Mouse (Mus musculus) lung, postnatal 0 days (tissue): ENCODE measurements at regions not wholly inside any gene's neighbourhood (a gene's known extent, or its start where the extent isn't known, plus 50 kb on each side); places are given as distances from the start of the nearest gene placed in this dataset.

Experiments
- ATAC-seq: fragments of 200-750 bp; cut with Nextera tagmentation; 2 replicates; pipeline ENCODE4 v1.8.0; 2017; ENCODE audit warnings: moderate library complexity
- DNase-seq: peaks from one replicate; pipeline ENCODE4 v3.0.0-alpha.2; 2016; ENCODE audit warnings: low spot score
- H3K27ac ChIP-seq: fragments of 300-500 bp; sonication (generic); 2 replicates; pipeline ENCODE4 v1.5.1; 2014; ENCODE audit warnings: antibody characterized with exemption, mild to moderate bottlenecking, low read length, mixed read lengths
- H3K27me3 ChIP-seq: fragments of 300-500 bp; sonication (generic); replicated peaks from 2 replicates; pipeline ENCODE4 v1.6.1; 2014; ENCODE audit warnings: low read length, mixed read lengths; ENCODE audit not compliant: insufficient read depth
- H3K36me3 ChIP-seq: fragments of 300-500 bp; sonication (generic); 2 replicates; pipeline ENCODE4 v1.6.1; 2014; ENCODE audit warnings: low read length, mixed read lengths; ENCODE audit not compliant: insufficient read depth
- H3K4me1 ChIP-seq: fragments of 300-500 bp; sonication (generic); 2 replicates; pipeline ENCODE4 v1.6.1; 2014; ENCODE audit warnings: antibody characterized with exemption, low read depth, low read length, mixed read lengths; ENCODE audit not compliant: insufficient read depth
- H3K4me2 ChIP-seq: fragments of 300-500 bp; sonication (generic); replicated peaks from 2 replicates; pipeline ENCODE4 v1.6.1; 2014; ENCODE audit warnings: low read depth, mild to moderate bottlenecking, low read length, moderate library complexity, mixed read lengths
- H3K4me3 ChIP-seq: fragments of 300-500 bp; sonication (generic); 2 replicates; pipeline ENCODE4 v1.5.1; 2014; ENCODE audit warnings: low read depth, low read length
- H3K9ac ChIP-seq: fragments of 300-500 bp; sonication (generic); replicated peaks from 2 replicates; pipeline ENCODE4 v1.6.1; 2014; ENCODE audit warnings: low read depth, mild to moderate bottlenecking
- H3K9me3 ChIP-seq: fragments of 300-500 bp; sonication (generic); 2 replicates; pipeline ENCODE4 v1.6.1; 2016; ENCODE audit warnings: low read length, mixed read lengths
- CTCF ChIP-seq: IDR thresholded peaks from 2 replicates; pipeline ENCODE4 v1.5.1; 2016; ENCODE audit warnings: antibody characterized with exemption, mild to moderate bottlenecking
- EP300 ChIP-seq: IDR thresholded peaks from 2 replicates; pipeline ENCODE4 v1.6.1; 2016; ENCODE audit warnings: antibody characterized with exemption, mild to moderate bottlenecking, control low read depth
- WGBS: fragments of 180-500 bp; shearing (Covaris S2); extraction: QIAGEN DNeasy Blood & Tissue Kit; methylation state at CpG from one replicate; pipeline ENCODE4 v1.1.7; 2014; 5-methylcytosine and 5-hydroxymethylcytosine counted together

DNA sequence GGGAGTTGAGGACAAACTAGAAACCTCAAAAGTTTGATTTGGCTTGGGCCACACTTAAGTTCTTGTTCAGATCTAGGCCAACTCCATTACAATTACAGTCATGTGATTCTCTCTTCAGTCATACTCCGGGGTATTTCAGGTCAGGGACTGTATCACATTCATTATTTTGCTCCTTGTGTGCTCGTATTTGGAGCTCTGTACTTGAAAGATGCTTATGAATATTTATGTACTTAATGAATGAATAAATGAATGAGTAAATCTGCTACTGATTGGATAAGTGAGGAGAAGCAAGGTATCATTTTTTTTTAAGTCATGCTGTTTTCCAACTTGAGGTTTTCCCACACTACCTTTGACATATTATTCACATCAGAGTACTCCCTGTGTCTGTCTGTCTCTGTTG, 69.4 kb upstream of the Hs3st1 start:
- H3K4me2 ChIP-seq = no peak overlapping the region
- no peaks in the 10 kb centered on the region for H3K4me1 ChIP-seq
- no peaks in the 10 kb centered on the region for H3K36me3 ChIP-seq
- TF ChIP-seq EP300 = no peak
- TF ChIP-seq CTCF = no peak
- ATAC-seq = no peak
- H3K9ac ChIP-seq = no peak overlapping the region
- 75% methylated on average over 2 of the region's 2 CpGs for WGBS
- no peak overlapping the region for H3K4me3 ChIP-seq
- DNase-seq = no peak
- H3K9me3 ChIP-seq = no peaks in the 10 kb centered on the region
- no peak overlapping the region for H3K27ac ChIP-seq
- no peaks in the 10 kb centered on the region for H3K27me3 ChIP-seq

DNA sequence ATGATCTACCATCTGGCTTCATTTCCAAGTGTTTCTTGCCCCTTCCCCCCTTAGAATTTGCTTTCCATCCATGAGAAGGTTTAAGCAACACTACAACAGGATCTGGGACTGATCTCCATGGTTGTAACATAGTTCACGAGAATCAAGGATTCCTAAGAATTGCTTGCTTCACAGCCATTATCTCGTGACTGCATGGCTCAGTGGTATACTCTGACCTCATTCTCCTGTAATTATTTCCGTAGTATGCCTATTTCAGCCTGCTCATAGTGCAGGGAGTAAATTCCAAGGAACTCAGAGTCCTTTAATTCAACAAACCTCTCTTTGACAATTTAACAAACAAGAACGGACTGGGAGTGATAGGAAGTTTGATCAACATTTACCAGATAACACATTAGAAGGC, 51.4 kb upstream of the Hs3st1 start:
- Histone ChIP-seq H3K27me3 (no peaks in the 10 kb centered on the region), H3K9me3 (no peaks in the 10 kb centered on the region), H3K36me3 (no peaks in the 10 kb centered on the region), H3K4me1 (no peaks in the 10 kb centered on the region), H3K27ac (no peak overlapping the region), H3K9ac (no peak overlapping the region), H3K4me3 (no peak overlapping the region), H3K4me2 (no peak overlapping the region)
- no peak for DNase-seq
- WGBS = 57% methylated on average over 4 of the region's 4 CpGs
- TF ChIP-seq EP300 (no peak), CTCF (no peak)
- ATAC-seq = no peak
